Mouse (Mus musculus) kidney, postnatal 4 days (tissue): Measurements from ENCODE around the gene Zkscan17.

ENCODE experiments used
- DNase-seq, 2 experiments: peaks; one replicate each; pipeline ENCODE4 v3.0.0; 2021; ENCODE audit warnings: mixed read lengths in 2 of 2

The Zkscan17 gene

DNA sequence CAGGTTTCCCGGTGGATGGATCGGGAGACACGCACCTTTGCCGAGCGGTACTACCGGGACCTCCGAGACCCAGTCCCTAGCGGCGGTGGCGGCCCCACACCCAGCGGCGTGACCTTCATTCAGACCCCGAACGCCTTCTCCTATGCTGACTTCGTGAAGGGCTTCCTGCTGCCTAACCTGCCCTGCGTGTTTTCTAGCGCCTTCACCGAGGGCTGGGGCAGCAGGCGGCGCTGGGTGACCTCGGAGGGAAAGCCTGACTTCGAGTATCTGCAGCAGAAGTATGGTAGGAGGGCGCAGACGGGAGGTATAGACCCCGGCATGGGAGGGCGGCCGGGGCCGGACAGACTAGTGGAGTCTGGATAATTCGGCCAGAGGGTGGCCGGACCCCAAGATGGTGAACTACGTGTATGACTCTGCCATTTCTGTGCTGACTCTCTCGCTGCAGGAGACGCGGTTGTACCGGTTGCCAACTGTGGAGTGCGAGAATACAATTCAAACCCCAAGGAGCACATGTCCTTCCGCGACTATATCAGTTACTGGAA lies 76.2 kb downstream of the Zkscan17 start:
- no peak for DNase-seq

DNA sequence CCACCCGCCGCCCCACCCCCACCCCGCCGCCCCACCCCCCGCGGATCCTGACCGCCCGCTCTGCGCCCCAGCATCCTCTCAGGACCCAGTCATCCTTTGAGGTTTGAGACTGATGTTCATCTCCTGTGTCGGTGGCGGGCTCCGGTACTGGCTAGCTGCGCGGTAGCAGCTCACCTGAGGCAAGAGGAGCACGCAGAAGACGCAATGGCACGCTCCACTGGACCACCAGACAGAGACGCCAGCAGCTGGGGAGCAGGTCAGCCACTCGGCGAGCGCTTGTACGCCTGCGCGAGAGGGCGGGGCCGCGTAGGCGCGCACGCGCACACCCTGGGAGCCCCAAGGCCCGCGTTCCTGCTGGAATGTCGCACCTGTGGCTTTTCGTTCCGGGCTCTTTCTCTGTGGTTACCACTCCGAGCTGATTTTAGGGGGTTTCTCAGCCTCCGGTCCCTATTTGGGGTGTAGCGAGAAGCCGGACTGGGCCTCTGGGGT lies 76.8 kb downstream of the Zkscan17 start, which contains the start of gene Jmjd4:
TSS of gene Jmjd4 (plus strand) at position 305 of the 489 bp plus-strand sequence.
- DNase-seq = peak; percentile 93 to 95

DNA sequence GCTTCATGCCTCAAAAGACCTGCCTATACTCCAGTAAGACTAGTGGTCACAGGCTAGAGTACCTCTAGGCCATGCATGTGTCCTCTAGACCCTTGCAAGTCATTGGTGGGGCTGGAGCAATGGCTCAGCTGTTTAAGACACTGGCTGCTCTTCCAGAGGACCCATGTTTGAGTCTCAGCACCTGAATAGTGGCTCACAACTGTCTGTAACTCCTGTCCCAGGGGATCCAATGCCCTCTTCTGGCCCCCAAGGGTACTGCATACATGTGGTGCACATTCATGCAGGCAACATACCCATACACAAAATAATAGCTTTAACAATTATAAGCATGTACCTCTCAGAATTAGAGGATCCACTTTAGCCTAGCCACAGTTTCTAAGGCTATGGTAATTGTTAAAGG lies 83.4 kb downstream of the Zkscan17 start:
- no peak for DNase-seq

- DNase-seq = no peak
These were observed 88.6 kb downstream of the Zkscan17 start for GRCm38 (mm10) chr11:59437954-59438353.
